Mouse (Mus musculus) forelimb bud, embryonic 11.5 days (tissue): ENCODE measurements around the gene Entr1.

Experiments
- DNase-seq: peaks from one replicate; pipeline ENCODE4 v3.0.0-alpha.2; 2012; ENCODE audit warnings: low read depth, low spot score

Entr1 gene

DNA sequence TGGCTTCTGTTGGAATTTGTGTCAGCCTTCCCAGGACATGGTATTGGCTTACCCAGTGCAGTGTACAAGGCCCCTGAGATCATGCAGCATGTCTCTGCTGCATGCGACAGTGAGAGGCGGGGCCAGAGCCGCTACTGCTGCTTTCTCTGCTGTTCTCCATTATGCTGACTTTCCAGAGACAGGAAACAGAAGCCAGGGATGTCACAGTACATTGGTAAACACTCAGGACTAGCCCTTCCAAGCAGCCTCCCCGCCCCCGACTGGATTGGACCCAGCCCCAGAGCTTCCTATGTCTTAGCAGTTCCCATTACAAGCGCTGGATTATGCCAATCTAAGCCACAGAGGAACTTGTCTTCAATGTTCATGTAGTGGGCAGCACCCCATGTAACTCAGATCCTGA is 40.9 kb downstream of the Entr1 start:
- no peak for DNase-seq

DNA sequence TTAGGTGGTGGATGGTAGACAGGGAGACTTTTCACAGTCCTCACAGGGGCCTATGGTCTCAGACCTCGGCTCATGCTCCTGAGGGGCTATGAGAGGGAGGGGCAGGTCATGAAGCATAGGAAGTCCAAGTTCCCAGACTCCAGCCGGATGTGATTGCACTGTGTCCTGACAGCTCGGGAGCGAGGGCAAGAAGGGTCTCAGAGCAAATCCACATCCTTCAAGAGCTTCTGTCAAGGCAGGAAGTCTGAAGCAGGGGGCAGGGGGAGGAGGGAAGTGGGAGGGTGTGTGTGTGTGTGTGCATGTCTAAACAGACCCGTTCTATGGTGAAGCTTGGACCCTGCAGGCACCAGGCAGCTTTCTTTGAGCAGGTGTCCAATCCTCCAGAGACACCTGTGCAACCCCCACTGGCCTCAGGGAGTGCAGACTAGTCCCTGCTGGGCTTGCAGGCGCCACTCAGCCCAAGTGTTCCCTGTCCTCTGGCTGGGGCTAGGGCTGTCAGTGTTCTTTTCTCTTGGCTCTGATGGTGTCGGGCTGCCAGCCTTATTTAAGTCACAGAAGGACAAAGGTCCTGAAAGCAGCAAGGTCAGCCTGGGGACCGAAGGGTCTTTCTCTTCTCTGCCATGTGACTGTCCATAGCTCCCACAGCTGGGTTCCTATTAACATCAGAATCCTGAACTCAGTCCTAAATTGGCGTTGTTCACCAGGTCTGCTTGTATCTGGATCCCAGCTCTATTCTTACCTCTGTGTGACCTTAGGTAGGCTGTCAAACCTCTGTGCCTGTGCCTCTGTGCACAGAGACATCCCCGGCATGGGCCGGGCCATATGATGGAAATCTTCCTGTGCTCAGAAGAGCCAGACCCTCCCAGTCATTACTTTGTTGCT is 46.3 kb downstream of the Entr1 start:
- DNase-seq: no peak

DNA sequence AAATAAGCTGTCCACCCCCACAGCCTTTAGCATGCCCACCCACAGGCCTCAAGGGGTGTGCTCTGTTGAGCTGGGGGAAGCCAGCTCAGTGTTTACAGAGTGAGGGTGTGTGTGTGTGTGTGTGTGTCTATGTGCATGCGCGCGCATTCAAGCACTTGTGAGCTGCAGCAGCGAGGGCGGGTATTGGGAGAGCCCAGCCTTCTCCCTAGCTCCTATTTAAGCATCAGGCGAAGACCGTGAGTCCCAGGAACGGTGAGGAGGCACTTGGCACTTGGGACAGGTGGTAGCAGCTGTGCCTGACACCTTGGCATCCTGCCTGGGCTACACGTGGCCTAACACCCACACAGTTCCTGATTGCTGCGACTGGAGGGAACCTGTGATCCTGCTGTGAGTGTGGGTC is 47.1 kb downstream of the Entr1 start:
- DNase-seq: no peak

DNA sequence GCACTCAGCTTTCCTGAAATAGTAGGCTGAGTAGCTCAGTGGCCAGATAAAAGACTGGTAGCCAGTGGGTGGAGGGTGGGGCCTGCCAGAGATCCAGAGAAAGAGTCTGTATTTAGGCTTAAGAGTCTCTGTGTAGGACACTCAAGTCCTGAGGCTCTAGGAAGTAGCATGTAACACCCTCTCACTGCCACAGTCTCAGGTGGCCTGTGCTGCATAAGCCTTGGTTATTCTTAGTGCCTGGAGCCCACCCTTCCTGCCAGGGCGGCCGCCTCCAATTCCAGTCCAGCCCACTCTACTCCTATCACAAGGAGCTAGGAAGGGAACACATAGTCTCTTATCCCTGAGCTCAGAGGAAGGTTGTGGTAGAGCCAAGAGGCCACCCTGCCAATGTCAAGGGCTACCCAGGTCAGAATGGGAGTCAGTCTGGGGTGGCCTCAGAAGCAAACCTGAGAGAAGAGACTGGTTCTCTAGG is 47.6 kb downstream of the Entr1 start:
- no peak for DNase-seq

DNA sequence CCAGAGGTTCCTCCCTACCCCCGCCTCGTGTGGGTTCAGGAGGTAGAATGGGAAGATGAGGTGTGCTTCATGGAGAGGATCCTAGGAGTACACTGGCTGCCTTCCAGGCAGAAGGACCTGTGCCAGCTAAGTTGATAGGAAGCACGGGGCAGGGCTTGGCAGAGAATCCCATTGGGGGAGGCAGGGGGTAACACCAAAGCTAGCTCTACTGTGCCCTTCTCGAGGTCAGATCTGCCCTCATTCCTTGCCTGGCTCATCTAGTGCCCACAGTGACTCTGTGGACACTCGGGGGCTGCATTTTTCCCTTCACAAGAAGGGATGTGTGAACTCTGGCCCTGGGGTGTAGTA is 49.9 kb downstream of the Entr1 start:
- DNase-seq: no peak

DNA sequence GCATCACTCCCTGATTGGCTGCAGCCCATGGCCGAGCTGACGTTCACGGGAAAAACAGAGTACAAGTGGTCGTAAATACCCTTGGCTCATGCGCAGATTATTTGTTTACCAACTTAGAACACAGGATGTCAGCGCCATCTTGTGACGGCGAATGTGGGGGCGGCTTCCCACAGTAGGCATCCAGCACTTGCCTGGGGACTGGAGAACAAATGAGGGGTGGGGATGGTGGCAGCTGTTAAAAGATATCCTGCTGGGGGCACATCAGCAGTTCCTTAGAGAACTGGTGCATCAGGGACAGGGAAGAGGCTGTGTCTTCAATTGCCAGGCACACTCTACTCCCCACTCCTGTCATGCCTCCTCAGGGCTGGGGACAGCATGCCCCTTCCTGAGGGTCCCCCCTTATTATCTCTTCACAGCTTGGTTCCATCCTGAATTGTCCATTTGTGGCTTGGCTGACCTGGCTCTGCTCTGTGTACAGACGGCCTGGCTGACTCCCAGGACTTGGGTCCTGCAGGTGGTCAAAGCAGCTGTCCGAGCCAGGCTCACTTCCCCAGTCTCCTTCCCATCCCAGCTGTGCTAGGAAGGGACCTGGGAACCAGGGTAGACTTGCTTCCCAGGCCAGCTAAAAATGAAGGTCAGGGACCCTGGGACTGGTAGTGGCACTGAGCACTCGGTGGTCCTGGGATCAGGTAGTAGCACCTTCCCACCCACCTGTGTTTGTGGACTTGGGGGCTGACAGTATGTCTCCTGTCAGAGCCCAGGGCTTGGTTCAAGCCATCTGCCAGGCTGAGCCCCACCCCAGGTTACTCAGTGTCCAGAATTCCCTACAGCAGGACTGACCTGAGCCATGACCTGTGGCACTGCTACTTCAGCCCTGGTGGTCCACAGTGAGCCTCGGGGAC is 50.6 kb downstream of the Entr1 start:
- no peak for DNase-seq
